Mouse (Mus musculus) heart, postnatal 0 days (tissue): Measurements from ENCODE around the gene Ppp1r36. TPM values are rescaled to one million over a fixed set of nuclear protein-coding genes. Genes with fewer than 3 reads are reported as not detected.

ENCODE experiments used
- ATAC-seq: fragments of 200-750 bp; cut with Nextera tagmentation; 2 replicates; pipeline ENCODE4 v1.8.0; 2017; ENCODE audit warnings: low read depth, moderate number of reproducible peaks, moderate library complexity; ENCODE audit not compliant: insufficient read depth
- DNase-seq: peaks from one replicate; pipeline ENCODE4 v3.0.0-alpha.2; 2016; ENCODE audit warnings: low spot score
- H3K27ac ChIP-seq: fragments of 300-500 bp; sonication (generic); 2 replicates; pipeline ENCODE4 v1.5.1; 2014; ENCODE audit warnings: low read depth, mild to moderate bottlenecking
- H3K27me3 ChIP-seq: fragments of 300-500 bp; sonication (generic); 2 replicates; pipeline ENCODE4 v1.6.1; 2014; ENCODE audit warnings: low read length, mixed read lengths; ENCODE audit not compliant: control insufficient read depth, insufficient read depth
- H3K36me3 ChIP-seq: fragments of 300-500 bp; sonication (generic); replicated peaks from 2 replicates; pipeline ENCODE4 v1.6.1; 2014; ENCODE audit warnings: low read length, mixed read lengths; ENCODE audit not compliant: control insufficient read depth, insufficient read depth
- H3K4me1 ChIP-seq: fragments of 300-500 bp; sonication (generic); 2 replicates; pipeline ENCODE4 v1.6.1; 2014; ENCODE audit warnings: antibody characterized with exemption; ENCODE audit not compliant: control insufficient read depth, insufficient read depth
- H3K4me2 ChIP-seq: fragments of 300-500 bp; sonication (generic); 2 replicates; pipeline ENCODE4 v1.6.1; 2014; ENCODE audit warnings: low read depth, mild to moderate bottlenecking, low read length, moderate library complexity
- H3K4me3 ChIP-seq: fragments of 300-500 bp; sonication (generic); 2 replicates; pipeline ENCODE4 v1.5.1; 2014; ENCODE audit warnings: low read depth, low read length
- H3K9ac ChIP-seq: fragments of 300-500 bp; sonication (generic); replicated peaks from 2 replicates; pipeline ENCODE4 v1.6.1; 2014; ENCODE audit warnings: low read depth, low read length, mixed read lengths
- H3K9me3 ChIP-seq: fragments of 300-500 bp; sonication (generic); replicated peaks from 2 replicates; pipeline ENCODE4 v1.6.1; 2016; ENCODE audit warnings: low read length; ENCODE audit not compliant: control insufficient read depth
- CTCF ChIP-seq: IDR thresholded peaks from 2 replicates; pipeline ENCODE4 v1.5.1; 2016; ENCODE audit warnings: antibody characterized with exemption, control low read depth, low read depth
- EP300 ChIP-seq: IDR thresholded peaks from 2 replicates; pipeline ENCODE4 v1.6.1; 2016; ENCODE audit warnings: antibody characterized with exemption, low read depth
- WGBS: fragments of 180-500 bp; shearing (Covaris S2); extraction: QIAGEN DNeasy Blood & Tissue Kit; methylation state at CpG from one replicate; pipeline ENCODE4 v1.1.7; 2014; 5-methylcytosine and 5-hydroxymethylcytosine counted together
- polyA plus RNA-seq: library from polyadenylated mRNA; unstranded; fragments of >200 nt; fragmentation: Nextera tagmentation; extraction: Ambion mirVana; gene quantifications from 2 replicates; pipeline ENCODE4 v1.2.1, GENCODE M21; 2015
- total RNA-seq: library from RNA; depleted of rRNA; stranded (reverse); fragments of >200 nt; gene quantifications from 2 replicates; pipeline ENCODE4 v1.2.3, GENCODE M21; 2014; ENCODE audit warnings: low replicate concordance

Gene Ppp1r36
- total and polyA plus RNA-seq, 2 experiments from 2014 or later, result 1.7 TPM; not detected in 1

DNA sequence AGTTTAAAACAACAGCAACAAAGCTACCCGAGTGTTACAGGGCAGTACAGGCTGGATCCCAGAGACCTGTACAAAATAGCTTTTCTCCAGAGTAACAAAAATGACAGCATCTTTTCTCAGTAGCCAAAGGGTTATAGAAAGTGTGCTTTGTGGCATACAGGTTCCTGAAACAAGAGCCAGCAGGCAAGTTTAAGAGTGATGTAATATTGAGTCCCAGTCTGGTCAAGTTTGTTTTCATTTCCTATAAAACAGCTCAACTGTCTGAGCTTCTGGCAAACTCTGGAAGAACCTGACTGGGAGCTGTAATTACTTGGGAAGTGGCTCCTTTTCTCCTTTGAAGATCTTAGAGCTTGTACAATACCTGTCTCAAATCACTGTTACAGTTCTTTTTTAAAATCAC, 10.2 kb upstream of the Ppp1r36 start:
- Histone ChIP-seq H3K36me3 (no peaks in the 10 kb centered on the region), H3K27ac (no peak overlapping the region), H3K27me3 (peaks cover 17% of the 10 kb centered on the region; the same call in 1 of the 2 replicates), H3K4me2 (no peak overlapping the region), H3K4me1 (peaks cover 16% of the 10 kb centered on the region), H3K4me3 (no peak overlapping the region), H3K9ac (no peak overlapping the region), H3K9me3 (no peaks in the 10 kb centered on the region)
- no peak for DNase-seq
- no peak for ATAC-seq
- WGBS, result 78% methylated on average over 1 of the region's 1 CpGs
- TF ChIP-seq CTCF (no peak), EP300 (no peak)

- ATAC-seq, result no peak
- 61% methylated on average over 4 of the region's 4 CpGs for WGBS
- H3K27me3 ChIP-seq, result peaks cover 17% of the 10 kb centered on the region; the same call in 1 of the 2 replicates
- H3K4me3 ChIP-seq, result no peak overlapping the region
- H3K36me3 ChIP-seq, result no peaks in the 10 kb centered on the region
- peaks cover 16% of the 10 kb centered on the region for H3K4me1 ChIP-seq
- no peak for DNase-seq
- TF ChIP-seq CTCF, result no peak
- TF ChIP-seq EP300, result no peak
- H3K27ac ChIP-seq, result no peak overlapping the region
- no peaks in the 10 kb centered on the region for H3K9me3 ChIP-seq
- no peak overlapping the region for H3K9ac ChIP-seq
- no peak overlapping the region for H3K4me2 ChIP-seq
Measured at GRCm38 (mm10) chr12:76409166-76409565, 8.2 kb upstream of the Ppp1r36 start.

GRCm38 (mm10) chr12:76415383-76416010, 1.8 kb upstream of the Ppp1r36 start:
- ATAC-seq, result no peak
- Histone ChIP-seq H3K27me3 (no peaks in the 10 kb centered on the region), H3K36me3 (no peaks in the 10 kb centered on the region), H3K27ac (no peak overlapping the region), H3K9ac (no peak overlapping the region), H3K4me1 (0 out of 2 replicates have a peak, but pooled peaks cover 7% of the 10 kb centered on the region), H3K4me3 (no peak overlapping the region), H3K9me3 (no peaks in the 10 kb centered on the region), H3K4me2 (no peak overlapping the region)
- WGBS, result 60% methylated on average over 11 of the region's 12 CpGs
- TF ChIP-seq EP300, result no peak
- TF ChIP-seq CTCF, result no peak
- DNase-seq, result no peak

DNA sequence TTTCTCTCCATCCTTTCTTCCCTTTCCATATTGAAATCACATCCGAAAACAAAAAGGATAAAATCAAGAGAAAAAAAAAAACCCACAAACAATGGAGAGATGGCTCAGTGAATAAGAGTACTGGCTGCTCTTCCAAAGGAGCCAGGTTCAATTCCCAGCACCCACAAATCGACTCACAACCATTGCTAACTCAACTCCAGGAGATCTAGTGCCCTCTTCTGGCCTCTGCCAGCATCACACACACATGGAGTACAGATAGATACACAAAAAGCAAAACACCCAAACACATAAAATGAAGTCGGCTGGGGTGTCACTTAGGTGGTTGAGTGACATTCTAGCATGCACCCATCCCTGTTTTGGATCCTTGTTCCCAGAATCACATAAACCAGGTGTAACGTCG, 1.0 kb downstream of the Ppp1r36 start:
- WGBS, result 94% methylated on average over 5 of the region's 5 CpGs

DNA sequence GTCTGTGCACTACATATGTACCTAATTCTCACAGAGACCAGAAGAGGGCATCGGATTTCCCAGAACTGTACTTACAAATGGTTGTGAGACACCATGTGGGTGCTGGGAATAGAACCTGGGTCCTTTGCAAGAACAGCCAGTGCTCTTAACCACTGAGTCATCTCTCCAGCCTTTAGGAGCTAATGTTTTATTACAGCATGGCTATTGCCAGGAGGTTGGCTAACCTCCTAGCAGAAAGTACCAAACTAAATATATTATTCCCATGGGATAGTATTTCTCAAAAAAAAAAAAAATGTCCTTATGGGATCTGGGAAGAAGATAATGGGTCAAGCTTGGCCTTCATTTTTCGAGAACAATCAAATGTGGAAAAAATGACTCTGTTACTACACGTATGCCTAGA, 7.9 kb downstream of the Ppp1r36 start:
- Histone ChIP-seq H3K4me1 (no peaks in the 10 kb centered on the region), H3K4me2 (no peak overlapping the region), H3K27me3 (no peaks in the 10 kb centered on the region), H3K9me3 (no peaks in the 10 kb centered on the region), H3K27ac (no peak overlapping the region), H3K9ac (no peak overlapping the region), H3K36me3 (no peaks in the 10 kb centered on the region), H3K4me3 (no peak overlapping the region)
- WGBS, result 84% methylated on average over 3 of the region's 3 CpGs
- TF ChIP-seq CTCF (no peak), EP300 (no peak)
- DNase-seq (no peak), ATAC-seq (no peak)

More for the DNA sequence above, 1.0 kb downstream of the Ppp1r36 start:
- Histone ChIP-seq H3K27me3 (no peaks in the 10 kb centered on the region), H3K9ac (no peak overlapping the region), H3K4me3 (no peak overlapping the region), H3K4me2 (no peak overlapping the region), H3K4me1 (0 out of 2 replicates have a peak, but pooled peaks cover 7% of the 10 kb centered on the region), H3K27ac (no peak overlapping the region), H3K36me3 (no peaks in the 10 kb centered on the region), H3K9me3 (no peaks in the 10 kb centered on the region)
- no peak for ATAC-seq
- DNase-seq, result no peak
- no peak for TF ChIP-seq EP300
- TF ChIP-seq CTCF, result no peak

DNA sequence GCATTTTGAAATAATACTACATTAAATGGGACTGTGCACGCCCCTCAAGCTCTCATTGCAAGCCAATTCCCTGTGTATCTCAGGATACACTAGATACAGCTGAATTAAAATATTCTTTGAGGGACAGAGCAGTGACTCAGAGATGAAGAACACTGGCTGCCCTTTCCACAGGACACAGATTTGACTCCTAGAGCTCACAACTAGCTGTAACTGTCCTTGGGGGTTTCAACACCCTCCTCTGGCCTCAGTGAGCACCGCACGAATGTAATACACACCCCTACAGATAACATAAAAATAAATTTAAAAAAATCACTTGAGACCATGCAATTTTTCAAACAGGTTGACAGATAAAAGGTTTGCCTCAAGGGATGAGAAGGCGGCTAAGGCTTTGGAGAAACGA, 10.2 kb downstream of the Ppp1r36 start:
- H3K4me3 ChIP-seq, result no peak overlapping the region
- TF ChIP-seq CTCF (no peak), EP300 (no peak)
- 40% methylated on average over 5 of the region's 5 CpGs for WGBS
- H3K27me3 ChIP-seq, result no peaks in the 10 kb centered on the region
- no peaks in the 10 kb centered on the region for H3K36me3 ChIP-seq
- H3K9me3 ChIP-seq, result no peaks in the 10 kb centered on the region
- H3K9ac ChIP-seq, result no peak overlapping the region
- DNase-seq (no peak), ATAC-seq (no peak)
- no peaks in the 10 kb centered on the region for H3K4me1 ChIP-seq
- no peak overlapping the region for H3K27ac ChIP-seq
- no peak overlapping the region for H3K4me2 ChIP-seq
